Mouse (Mus musculus) 3T3-L1 (cell line): ENCODE results near the gene Myl4.
"Not testable (repeated sequence)": the region's sequence is repeated elsewhere in the genome, so short reads cannot be mapped to it uniquely, and the experiment has no call there.

Source experiments
- DNase-seq: peaks from one replicate; pipeline ENCODE4 v3.0.0-alpha.2; 2015; ENCODE audit warnings: low read depth, low spot score

Gene Myl4

GRCm38 (mm10) chr11:104571373-104571772, 20.9 kb downstream of the Myl4 start:
- DNase-seq = not testable (repeated sequence)

- no peak for DNase-seq
Measured at GRCm38 (mm10) chr11:104572091-104572490, 21.6 kb downstream of the Myl4 start.

GRCm38 (mm10) chr11:104572566-104572965, 22.1 kb downstream of the Myl4 start:
- no peak for DNase-seq

DNA sequence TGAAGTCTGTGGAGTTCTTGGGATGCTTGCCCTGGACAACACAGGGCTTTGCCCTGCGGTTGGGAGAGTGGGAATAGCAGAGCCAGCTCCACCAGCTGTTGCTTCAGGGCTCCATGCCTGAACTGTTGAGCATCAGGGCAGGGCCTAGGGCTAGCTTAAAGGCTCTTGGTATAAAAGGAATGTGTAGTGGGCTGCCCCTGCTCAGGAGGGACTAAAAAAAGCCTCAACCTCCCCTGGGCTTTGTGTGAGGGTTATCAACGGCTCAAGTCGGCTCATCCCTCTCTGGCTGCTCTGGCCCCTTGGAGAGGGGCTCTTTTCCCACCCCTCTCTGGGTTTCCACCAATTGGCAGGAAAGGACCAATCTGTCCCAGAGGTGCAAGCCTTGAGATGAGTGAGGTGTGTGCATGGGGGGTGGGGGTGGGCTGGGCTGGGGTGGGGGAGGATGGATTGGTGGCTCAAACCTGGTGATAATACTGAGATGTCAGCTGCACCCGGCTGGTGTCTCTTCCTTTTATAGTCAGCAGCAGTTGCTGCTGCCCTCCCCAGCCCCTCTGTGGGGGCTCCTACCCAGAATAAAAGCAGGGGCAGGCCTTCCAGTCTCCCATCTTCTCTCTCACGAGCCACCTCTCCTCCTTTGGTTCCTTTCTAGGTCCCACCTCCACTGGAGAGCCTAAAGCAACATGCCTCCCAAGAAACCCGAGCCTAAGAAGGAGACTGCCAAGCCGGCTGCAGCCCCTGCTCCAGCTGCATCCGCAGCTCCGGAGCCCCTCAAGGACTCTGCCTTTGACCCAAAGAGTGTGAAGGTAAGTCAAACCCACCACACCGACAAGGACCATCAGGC, 26.5 kb downstream of the Myl4 start:
- DNase-seq = no peak

GRCm38 (mm10) chr11:104578074-104578473, 27.6 kb downstream of the Myl4 start:
- no peak for DNase-seq

DNA sequence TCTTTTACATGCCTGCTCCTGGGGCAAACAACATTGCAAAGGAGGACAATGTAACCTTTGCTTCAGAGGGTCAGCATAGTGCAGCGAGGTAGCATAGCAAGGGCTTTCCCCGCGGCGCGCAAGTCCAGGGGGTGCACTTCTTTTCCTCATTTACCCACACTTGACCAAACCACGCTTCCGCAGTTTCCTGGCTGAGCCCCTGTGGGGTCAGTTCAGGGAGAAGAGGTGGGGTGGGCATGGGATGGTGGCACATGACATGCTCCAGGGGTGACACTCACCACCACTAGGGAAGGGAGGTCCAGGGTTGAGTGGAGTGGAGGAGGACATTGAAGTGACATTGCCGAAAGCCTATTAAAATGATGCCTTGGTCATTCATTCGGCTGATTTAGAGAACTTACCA, 28.6 kb downstream of the Myl4 start:
- DNase-seq = no peak

- no peak for DNase-seq
Measured at GRCm38 (mm10) chr11:104579575-104579974, 29.1 kb downstream of the Myl4 start.

DNA sequence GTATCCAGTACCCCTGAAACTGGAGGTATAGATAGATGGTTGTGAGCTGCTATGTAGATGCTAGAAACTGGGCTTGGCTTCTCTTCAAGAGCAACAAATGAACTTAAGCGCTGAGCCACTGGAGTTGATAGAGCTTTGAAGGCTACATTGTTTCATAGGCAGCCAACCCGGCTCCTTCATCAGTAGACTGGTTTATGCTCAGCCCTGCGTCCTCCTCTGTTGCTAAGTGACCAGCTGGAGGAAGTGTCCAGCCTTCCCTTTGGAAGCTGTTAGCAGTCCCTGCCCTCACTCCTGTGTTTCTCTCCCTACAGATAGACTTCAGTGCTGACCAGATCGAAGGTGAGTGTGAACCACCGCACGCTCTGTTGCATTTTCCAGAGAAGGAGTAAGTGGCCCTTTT, 29.6 kb downstream of the Myl4 start:
- DNase-seq = no peak

DNA sequence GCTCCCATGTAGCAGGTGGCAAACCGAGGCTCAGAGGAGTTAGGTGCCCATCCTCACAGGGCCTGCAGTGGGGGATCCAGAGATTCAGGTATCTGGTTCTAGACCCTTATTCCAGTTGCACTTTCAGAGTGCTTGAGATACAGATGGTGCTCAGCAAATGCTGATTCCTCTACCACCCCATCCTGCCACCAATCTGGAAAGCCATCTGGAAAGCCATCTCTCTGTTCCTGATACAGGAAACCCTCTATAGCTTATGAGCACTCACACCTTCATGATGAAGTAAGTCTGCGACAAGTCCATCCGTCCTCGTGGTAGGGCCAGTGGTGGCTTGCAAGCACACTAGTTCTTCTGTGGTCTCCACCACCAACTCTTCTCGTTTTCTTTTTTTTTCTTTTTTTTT, 30.1 kb downstream of the Myl4 start:
- no peak for DNase-seq

DNA sequence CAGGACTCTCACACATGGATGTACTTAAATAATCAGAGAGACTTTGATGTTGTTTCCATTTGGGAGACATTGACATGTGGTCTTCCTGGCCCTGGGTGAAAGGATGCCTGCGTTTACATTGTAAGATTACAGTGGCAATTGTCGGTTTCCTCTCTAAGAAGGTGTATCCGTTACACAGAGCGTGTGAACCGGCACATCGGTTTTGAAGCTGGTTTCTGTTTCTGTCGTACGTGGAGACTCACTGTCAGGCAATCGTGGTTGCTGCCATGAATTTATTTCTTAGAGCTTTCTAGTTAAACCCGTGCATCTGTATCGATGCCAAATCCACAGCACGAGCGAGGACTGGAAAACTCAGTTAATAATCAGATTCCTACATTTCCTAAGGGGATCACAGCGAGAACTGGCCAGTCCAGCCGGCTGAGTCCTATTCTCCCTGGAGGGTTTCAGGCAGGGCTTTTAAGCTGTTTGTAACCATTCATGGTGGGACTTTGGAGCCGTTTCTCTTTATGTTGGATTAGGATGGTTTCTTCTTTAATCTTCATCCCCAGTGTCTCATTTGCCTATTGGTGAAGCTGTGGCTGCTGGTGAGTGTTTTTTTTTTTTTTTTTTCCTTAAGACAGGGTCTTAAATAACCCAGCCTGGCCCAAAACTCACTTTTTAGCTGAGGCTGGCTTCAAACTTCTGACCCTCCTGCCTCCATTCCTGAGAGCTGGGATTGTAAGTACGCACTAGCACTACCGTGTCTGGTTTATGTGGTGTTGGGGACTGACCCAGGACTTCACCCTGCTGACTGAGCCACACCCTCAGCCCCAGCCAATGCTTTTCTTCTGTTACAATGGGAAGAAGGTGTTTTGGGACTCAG, 31.2 kb downstream of the Myl4 start:
- DNase-seq = no peak

- no peak for DNase-seq
Measured at GRCm38 (mm10) chr11:104582308-104582606, 31.8 kb downstream of the Myl4 start.

- no peak for DNase-seq
Measured at GRCm38 (mm10) chr11:104582630-104583364, 32.3 kb downstream of the Myl4 start.

- DNase-seq = no peak
Measured at GRCm38 (mm10) chr11:104585495-104585894, 35.0 kb downstream of the Myl4 start.

GRCm38 (mm10) chr11:104587904-104588303, 37.4 kb downstream of the Myl4 start:
- DNase-seq = no peak

GRCm38 (mm10) chr11:104588513-104588912, 38.0 kb downstream of the Myl4 start:
- DNase-seq = no peak

DNA sequence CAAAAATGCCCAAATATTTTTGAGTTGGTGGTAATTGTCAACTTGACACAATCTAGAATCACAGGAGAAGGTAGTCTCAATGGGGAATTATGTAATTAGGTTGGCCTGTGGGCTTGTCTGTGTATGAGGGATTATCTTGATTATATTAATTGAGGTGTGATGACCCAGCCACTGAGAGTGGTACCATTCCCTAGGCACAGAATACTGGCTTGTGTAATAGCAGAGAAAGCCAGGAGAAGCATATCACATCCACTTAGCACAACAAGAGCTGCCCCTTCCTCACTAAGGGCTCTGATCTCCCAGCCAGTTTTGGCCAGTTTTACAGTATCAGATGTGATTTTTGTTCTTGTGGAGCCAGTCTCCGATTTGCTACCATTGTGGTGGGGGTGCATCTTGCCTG, 39.1 kb downstream of the Myl4 start:
- DNase-seq = no peak

GRCm38 (mm10) chr11:104590148-104590547, 39.7 kb downstream of the Myl4 start:
- peak; percentile 95 for DNase-seq

GRCm38 (mm10) chr11:104592066-104592835, 41.8 kb downstream of the Myl4 start:
- no peak for DNase-seq

DNA sequence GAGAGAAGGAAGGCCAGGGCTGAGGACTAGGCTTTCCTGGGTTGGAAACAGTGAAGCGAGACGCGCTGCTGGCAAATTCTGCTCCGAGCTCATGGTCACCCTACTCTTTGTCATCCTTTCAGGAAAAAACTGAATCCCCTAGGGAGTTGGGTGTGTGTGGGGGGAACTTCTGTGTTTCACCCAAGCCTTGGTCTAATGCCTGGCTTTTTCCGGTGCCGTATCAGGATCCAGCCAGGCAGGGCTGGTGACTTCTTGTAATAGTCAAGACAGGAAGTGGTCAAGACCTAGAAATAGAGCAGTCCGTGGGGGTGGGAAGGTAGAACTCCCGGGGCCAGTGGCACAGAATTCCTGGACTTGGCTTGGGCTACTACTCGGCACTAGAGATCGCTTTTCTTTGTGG, 45.9 kb downstream of the Myl4 start:
- peak; percentile 51 for DNase-seq

GRCm38 (mm10) chr11:104599265-104599945, 48.9 kb downstream of the Myl4 start:
- no peak for DNase-seq

DNA sequence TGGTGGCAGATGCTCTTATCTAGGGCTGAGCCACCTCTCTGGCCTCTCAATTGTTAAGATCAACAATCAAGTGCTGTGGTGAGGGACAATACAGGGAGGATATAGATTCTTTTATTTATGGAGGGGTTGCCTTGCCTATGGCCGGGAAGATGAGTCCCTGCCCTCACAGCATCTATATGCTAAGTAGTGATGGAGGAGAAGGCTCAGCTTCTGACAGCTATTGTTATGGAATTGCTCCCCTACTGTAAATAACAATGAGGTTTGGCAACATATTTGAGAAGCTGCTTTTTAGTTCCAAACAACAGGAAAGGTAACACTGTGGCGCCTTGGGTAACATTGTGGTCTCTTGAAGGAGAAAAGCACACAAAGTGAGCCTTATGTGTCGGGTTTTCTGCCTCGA, 50.2 kb downstream of the Myl4 start:
- DNase-seq = no peak
